Comparison of ENCODE assay signal across 8 mouse cellular contexts in genomic region chr1:138191689-138192508, GRCm38 (mm10). TPM values are rescaled to one million over a fixed set of nuclear protein-coding genes. Genes with fewer than 3 reads are reported as not detected.
DNase-seq lines count a peak whose midpoint lies in the region; ATAC-seq and TF ChIP-seq lines count a peak whose summit lies in the region.

No protein-coding gene starts in this region.

- no peaks in the 10 kb centered on the region for H3K36me3 ChIP-seq in limb, embryonic 13.5 days
- no peaks in the 10 kb centered on the region for H3K36me3 ChIP-seq in midbrain, postnatal 0 days (ENCODE audit: insufficient read depth, low read length)

- H3K4me1 ChIP-seq in limb, embryonic 13.5 days: peaks cover 12% of the 10 kb centered on the region
- no peaks in the 10 kb centered on the region for H3K4me1 ChIP-seq in midbrain, postnatal 0 days (ENCODE audit: insufficient read depth, low read length)

- no peak overlapping the region for H3K9ac ChIP-seq in limb, embryonic 13.5 days
- H3K9ac ChIP-seq in midbrain, postnatal 0 days (replicated peaks; ENCODE audit: low read length, poor library complexity, severe bottlenecking): no peak overlapping the region

- ATAC-seq in granulocyte monocyte progenitor cell, adult 5-6 weeks (replicated peaks; ENCODE audit: poor library complexity, severe bottlenecking): peak; percentile 96
- ATAC-seq in limb, embryonic 13.5 days (ENCODE audit: low FRiP score, low read depth): peak; percentile 73
- ATAC-seq in midbrain, postnatal 0 days (ENCODE audit: low FRiP score): no peak

- H3K9me3 ChIP-seq in limb, embryonic 13.5 days: no peaks in the 10 kb centered on the region
- no peaks in the 10 kb centered on the region for H3K9me3 ChIP-seq in midbrain, postnatal 0 days (ENCODE audit: low read length)

- WGBS in limb, embryonic 13.5 days: 61% methylated on average over 8 of the region's 8 CpGs
- WGBS in midbrain, postnatal 0 days: 83% methylated on average over 8 of the region's 8 CpGs

- H3K27me3 ChIP-seq in limb, embryonic 13.5 days: no peaks in the 10 kb centered on the region
- no peaks in the 10 kb centered on the region for H3K27me3 ChIP-seq in midbrain, postnatal 0 days (ENCODE audit: insufficient read depth, low read length)

- no peak overlapping the region for H3K4me3 ChIP-seq in limb, embryonic 13.5 days
- H3K4me3 ChIP-seq in midbrain, postnatal 0 days (ENCODE audit: low read depth, low read length): no peak overlapping the region

- DNase-seq in left cerebral cortex, adult 11 months (ENCODE audit: low spot score): peak; percentile 10
- DNase-seq in left cerebral cortex, postnatal 10 days (ENCODE audit: extremely low spot score in 1 of 2, low spot score in 2 of 2): no peak
- DNase-seq in naive thymus-derived CD4-positive, alpha-beta T cell, adult 2 months (ENCODE audit: low read depth): peak; percentile 90
- DNase-seq in embryo, embryonic 10.5 days (ENCODE audit: low spot score): no peak
- no peak for DNase-seq in urinary bladder, adult 18-20 months (ENCODE audit: low spot score in 2 of 2)
- DNase-seq in midbrain, postnatal 0 days (ENCODE audit: low spot score): no peak

- TF ChIP-seq CTCF in midbrain, postnatal 0 days (IDR thresholded peaks at IDR 0.05): no peak

- H3K27ac ChIP-seq in limb, embryonic 13.5 days: no peak overlapping the region
- H3K27ac ChIP-seq in midbrain, postnatal 0 days (ENCODE audit: low read depth, low read length): no peak overlapping the region

- no peak overlapping the region for H3K4me2 ChIP-seq in limb, embryonic 13.5 days (replicated peaks)
- no peak overlapping the region for H3K4me2 ChIP-seq in midbrain, postnatal 0 days (ENCODE audit: low read depth, low read length, poor library complexity, severe bottlenecking)

- intact Hi-C loops in left cerebral cortex, postnatal 10 days (cut with DNase I): no loop called here

RNA-seq across cellular contexts. Expression of gene Ptprc, which starts 16.4 kb away (rescaled TPM):
- 1 to 10 TPM; 2.3 to 2.7 TPM for total RNA-seq in left cerebral cortex, postnatal 10 days (2021)
- total RNA-seq in granulocyte monocyte progenitor cell, adult 5-6 weeks (2014; fragmentation: Nextera tagmentation): 114 and 122 TPM in 2 replicates
- 166 and 176 TPM in 2 replicates for total RNA-seq in granulocyte monocyte progenitor cell, adult 5-6 weeks (2017)
- 2.1 and 2.3 TPM in 2 replicates for polyA plus RNA-seq in limb, embryonic 13.5 days (2015; fragmentation: Nextera tagmentation; extraction: Ambion mirVana)
- total RNA-seq in midbrain, postnatal 0 days (2014; rRNA removed): 1.9 and 4.1 TPM in 2 replicates
- 0.77 and 0.90 TPM in 2 replicates for polyA plus RNA-seq in midbrain, postnatal 0 days (2015; fragmentation: Nextera tagmentation; extraction: Ambion mirVana)

Comparison
In these comparisons a context has a peak if more than half of its experiments do, and no peak if none do; other contexts are left out.
1. DNase-seq: peak in left cerebral cortex, adult 11 months (single experiment) and naive thymus-derived CD4-positive, alpha-beta T cell, adult 2 months (single experiment); none in left cerebral cortex, postnatal 10 days (0 of 2), embryo, embryonic 10.5 days (single experiment), urinary bladder, adult 18-20 months (0 of 2) and midbrain, postnatal 0 days (single experiment).
2. RNA of gene Ptprc, which starts 16.4 kb away (total RNA-seq): 114 to 176 TPM in granulocyte monocyte progenitor cell, adult 5-6 weeks; 1.9 to 4.1 TPM in midbrain, postnatal 0 days and 2.3 to 2.7 TPM in left cerebral cortex, postnatal 10 days; every median in the first group is over 10 times any median in the second.